Mouse (Mus musculus) lung, postnatal 36 days (tissue): ENCODE measurements around the gene Pak1ip1.
"Not testable (repeated sequence)": the region's sequence is repeated elsewhere in the genome, so short reads cannot be mapped to it uniquely, and the experiment has no call there.

Experiments used
- DNase-seq: peaks from one replicate; pipeline ENCODE4 v3.0.0; 2022; ENCODE audit warnings: mixed read lengths

Gene Pak1ip1

DNA sequence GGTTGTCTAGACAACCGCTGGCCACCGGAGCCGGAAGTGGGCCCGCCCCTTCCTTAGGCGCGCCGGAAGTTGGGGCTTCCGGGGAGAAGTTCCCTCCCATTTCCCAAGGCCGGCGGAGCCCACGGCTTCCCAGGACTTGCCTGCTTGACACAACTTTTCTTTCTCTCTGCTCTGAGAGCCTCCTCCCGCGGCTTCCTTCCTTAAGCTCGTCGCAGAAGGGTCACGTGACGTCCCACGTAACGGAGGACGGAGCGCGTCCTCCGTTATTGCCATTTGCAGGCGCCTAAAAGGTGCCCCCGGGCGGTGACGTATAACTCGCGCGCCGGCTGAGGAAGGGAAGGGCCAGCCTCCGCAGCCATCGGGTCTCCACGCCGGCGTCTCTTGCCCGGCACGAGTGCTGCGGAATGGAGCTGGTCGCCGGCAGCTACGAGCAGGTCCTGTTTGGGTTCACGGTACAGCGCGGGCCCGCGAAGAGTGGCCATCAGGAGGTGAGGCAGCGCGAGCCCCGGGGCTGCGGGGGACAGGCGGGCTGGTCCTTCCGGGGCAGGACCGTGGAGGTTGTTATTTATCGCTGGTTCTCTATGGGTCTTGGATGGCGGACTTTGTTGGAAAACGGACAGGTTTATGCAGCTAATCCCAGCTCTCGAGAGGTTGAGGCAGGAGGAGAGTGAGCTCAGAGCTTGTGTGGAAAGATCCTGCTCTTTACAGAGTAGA lies at the start of gene Pak1ip1:
Gene Pak1ip1, plus strand, starts transcription at position 98 of the 714 bp plus-strand sequence.
- DNase-seq, result peak; percentile 95

DNA sequence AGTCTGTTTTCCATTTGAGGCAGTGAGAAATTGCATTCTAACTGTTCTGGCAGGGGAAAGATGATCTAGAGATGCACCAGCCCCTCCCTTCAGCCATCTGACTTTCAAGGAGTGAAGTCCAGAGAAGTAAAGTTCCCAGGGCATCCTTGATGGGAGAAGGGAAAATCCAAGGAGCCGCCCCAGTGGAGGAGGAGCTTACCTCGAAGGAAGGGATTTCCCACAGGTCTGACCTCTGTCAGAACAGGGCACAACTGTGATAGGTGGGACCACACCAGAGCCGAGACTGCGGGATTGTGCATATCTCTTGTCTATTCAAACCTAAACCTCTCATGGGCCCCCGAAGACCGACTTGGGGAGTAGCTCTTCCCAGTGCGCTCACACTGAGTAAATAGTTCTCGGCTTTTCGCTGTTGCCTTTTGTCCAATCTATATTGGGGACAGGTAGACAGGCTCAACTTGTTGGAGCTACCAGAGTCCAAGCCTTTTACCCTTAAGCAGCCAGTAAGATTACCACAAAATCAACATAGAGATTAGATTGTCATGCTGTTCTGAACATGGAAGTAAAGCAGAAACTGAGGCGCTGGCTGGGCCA lies 49.3 kb upstream of the Pak1ip1 start:
- no peak for DNase-seq

DNA sequence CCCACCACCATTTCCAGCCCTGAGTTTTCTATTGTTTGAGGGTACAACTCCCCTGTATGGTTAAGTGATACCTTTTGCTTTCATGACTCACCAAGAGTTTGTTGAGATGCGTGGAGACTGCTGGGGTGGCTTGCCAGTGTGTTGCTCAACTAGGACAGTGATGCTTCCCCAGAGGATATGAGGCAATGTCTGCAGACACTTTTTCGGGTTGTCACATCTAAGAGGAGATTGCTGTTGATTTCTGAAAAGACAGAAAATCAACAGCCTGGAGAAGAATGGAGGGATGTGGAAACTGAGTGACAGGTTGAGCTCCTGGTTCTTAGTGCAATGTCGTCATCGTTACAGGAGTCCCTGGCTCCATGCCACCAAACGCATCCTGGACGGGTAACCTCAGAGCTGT lies 47.6 kb upstream of the Pak1ip1 start:
- peak; percentile 52 for DNase-seq

DNA sequence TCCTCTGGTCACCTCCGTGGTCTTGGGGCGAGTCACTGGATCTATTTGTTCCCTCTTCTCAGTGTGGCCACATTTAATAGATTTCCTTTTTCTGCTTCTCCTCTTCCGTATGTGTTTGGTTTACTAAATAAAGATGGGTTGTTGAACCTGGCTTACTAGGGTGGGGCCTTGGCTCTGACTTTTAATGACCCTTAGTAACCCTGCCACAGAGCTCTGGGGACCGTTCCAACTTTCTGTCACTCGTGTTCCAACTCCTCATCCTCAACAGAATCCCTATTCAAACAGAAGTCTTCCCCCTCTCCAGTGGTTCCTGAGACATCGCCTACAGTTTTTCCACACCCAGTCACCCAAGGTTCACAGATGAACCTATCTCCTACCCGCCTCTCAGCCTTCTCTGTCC lies 45.0 kb upstream of the Pak1ip1 start:
- no peak for DNase-seq

DNA sequence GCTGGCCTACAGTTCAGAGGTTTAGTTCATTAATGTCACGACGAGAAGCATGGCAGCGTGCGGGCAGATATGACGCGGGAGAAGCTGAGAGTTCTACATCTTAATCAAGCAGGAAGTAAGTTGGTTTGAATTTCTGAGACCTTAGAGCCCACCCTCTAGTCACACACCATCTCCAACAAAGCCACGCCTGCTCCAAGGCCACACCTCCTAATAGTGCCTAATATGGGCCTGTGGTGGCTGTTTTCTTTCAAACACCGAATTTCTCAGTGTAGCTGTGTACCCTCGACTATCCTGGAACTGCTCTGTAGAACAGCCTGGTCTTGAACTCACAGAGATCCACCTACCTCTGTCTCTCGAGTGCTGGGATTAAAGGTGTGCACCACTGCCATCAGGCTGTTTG lies 33.2 kb upstream of the Pak1ip1 start:
- peak; percentile 42 for DNase-seq

DNA sequence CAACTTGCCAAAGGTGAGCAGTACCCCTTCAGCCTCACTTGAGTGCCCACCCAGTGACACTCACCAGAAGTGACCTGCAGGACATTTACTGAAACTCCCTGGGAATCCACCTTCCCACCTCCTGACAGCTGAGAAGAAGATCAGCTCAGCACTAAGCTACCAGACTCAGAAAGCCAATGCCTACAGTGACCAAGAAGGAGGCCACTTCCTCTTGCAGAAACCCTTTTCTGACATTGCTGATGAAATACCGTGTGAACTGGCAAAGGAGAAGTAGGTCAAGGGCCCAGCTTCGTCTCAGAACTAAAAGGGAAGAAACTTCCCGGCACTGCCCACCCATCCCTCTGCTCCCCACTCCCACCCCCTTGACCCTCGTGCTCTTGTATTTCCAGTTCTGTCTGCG lies 32.3 kb upstream of the Pak1ip1 start:
- DNase-seq, result peak; percentile 59

DNA sequence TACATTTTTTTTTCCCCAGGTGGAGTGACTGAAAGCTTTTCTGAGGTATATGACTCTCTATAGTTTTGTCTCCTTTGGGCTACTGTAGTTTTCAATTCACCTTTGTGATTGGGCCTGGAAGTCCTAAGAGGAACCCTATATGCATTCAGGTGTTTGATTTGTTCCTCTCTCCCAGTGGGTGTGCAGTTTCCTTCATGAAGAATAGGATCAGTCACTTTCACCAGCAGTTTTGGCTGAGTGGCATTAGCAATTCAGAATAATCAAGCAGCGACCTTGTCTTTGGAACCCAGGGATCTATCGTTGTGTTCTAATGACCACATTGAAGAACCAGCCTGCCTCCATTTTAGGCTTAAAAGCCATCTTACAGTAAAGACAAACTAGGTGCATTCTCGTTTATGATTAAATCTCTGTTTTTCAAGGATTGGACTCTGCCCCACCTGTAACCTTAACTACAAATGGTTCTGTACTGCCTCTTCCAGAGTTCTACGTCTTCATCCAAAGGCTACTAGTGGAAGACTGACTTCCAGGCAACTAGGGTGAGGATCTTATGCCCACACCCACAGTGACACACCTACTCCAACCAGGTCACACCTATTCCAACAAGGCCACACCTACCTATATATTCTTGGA lies 30.9 kb upstream of the Pak1ip1 start:
- no peak for DNase-seq

DNA sequence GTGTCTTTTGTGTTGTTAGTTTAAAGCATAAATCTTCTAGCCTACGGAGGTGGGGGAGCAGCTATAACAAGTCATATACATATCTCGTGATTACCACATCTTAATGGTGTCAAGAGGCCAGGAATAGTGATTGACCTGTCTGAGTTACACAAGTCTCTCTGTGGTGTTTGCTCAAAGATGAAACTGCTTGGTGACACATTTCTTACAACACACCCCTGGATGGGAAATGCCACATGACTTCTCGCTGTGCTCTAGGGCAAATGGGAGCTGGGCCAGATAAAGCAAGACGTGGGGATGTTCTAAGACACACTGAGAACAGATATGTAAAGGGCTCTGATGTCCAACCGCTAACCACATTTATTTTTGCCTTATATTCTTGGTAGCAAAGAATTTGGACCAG lies 29.6 kb upstream of the Pak1ip1 start:
- DNase-seq, result peak; percentile 65

DNA sequence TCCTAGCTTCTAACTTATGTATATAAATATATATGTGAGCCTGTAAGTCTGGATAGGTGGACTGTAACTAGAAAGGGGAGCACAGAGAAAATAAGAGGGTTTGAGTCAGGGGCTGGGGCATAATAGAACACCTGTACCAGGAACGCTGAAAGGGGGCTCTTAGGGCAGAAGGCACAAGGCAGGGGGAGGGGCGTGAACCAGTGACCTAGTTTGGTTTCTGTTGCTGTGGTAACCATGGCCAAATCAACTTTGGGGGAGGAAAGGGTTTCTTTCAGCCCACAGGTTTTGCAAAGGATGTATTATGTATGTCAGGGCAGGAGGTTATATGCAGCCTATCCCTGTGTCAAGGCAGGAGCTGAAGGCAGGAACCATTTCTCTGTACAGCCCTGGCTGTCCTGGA lies 29.0 kb upstream of the Pak1ip1 start:
- no peak for DNase-seq

DNA sequence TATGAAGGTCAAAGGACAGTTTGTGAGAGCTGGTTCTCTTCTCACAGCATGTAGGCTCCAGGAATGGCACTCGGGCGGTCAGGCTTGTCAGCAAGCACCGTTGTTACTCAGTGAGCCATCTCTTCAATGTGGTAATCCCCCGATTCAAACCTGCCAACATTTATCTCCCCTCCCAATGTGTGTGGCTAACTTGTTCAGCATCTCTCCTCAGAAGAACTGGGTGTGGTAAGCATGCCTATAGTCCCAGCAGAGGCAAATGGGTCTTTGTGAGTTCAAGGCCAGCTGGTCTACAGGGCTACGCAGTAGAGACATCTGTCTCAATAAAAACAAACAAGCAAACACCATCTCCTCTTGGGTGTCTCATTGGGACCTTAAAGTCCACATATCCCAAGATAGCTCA lies 27.8 kb upstream of the Pak1ip1 start:
- DNase-seq, result no peak

DNA sequence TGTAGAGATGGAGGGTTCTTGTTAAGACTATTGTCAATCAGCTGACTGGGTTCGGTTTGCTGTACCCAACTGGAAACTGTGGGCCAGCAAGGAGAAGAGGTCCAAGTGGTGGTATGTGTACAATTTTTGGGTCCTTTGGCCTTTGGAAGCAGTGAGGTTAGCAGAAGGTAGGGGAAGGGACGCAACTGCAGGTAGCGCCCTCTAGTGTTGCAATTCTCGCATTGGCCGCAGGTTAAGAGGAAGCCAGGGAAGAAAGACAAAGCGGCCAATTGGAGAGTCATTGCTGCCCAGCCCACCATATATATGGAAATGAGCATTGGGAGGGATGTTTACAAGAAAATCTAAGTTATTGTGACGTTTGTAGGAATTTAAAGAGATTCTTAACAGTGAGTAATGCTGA lies 23.2 kb upstream of the Pak1ip1 start:
- DNase-seq, result peak; percentile 84

DNA sequence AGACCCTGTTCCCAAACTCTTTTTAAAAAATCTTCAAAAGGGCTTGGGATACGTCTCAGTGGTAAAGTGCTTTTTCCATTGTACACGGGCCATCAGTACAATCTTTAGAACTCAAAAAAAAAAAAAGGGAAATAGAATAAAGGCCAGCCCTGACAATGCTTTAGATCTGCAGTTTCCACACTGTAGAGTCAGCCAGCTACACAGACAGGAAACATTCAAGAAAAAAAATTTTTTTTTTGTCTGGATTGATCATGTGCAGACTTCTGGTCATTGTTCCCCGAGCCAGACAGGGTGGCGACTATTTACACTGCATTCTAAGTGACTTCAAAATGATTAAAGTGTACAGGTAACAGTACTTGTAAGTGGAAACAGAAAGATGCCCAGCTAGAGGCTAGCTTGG lies 22.2 kb upstream of the Pak1ip1 start:
- DNase-seq, result peak; percentile 55

DNA sequence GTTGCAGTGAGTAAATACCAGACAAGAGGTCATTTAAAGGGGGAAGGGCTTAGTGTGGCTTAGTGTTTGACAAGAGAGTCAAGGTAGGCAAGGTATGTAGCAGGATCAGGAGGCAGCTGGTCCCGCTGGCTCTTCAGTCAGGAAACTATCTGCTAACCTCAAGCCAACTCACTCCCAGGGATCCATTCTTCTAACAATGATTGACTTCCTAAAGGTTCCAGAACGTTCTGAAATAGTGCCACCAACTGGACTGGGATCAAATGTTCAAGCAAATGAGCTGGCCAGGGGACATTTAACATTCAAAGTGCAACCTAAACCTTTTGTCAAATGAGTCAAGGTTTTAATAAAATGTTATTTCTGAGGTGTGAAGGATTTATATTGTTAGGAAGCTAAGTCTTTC lies 21.5 kb upstream of the Pak1ip1 start:
- peak; percentile 71 for DNase-seq

DNA sequence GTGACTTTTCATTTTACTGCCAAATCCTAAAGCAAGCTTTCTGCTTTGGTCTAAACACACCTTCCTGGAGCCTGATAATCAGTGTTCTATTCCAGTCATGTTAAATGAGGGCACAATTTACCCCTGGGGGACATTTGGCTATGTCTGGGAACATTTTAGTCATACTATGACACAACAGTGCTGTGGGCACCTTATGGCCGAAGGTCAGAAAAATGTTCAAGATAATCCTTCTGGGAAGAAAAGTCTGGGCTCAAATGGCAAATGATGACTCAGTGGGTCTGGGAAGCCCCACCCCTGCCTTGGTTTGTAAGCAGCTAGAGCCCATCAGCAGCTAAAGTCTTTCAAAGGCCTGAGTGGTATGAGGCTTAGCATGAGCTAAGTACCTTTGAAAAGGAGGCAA lies 18.1 kb upstream of the Pak1ip1 start:
- no peak for DNase-seq

DNA sequence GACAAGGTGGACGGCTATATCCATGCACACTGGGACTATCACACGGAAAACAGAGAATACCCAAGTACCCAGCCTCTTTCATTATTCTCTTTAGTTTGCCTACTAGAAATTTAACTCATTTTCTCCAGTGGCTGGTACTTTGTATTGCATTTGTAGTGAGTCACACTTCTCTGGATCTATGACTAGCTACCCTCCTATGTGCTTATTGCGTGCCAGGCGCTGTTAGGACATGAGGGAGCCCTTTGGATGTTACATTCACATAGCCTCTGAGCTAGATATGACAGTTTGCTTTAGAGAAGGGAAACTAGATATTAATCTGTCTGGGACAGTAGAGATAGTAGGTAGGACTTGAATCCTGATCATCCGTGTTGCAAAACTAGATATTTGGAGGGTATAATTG lies 14.7 kb upstream of the Pak1ip1 start:
- DNase-seq, result no peak

DNA sequence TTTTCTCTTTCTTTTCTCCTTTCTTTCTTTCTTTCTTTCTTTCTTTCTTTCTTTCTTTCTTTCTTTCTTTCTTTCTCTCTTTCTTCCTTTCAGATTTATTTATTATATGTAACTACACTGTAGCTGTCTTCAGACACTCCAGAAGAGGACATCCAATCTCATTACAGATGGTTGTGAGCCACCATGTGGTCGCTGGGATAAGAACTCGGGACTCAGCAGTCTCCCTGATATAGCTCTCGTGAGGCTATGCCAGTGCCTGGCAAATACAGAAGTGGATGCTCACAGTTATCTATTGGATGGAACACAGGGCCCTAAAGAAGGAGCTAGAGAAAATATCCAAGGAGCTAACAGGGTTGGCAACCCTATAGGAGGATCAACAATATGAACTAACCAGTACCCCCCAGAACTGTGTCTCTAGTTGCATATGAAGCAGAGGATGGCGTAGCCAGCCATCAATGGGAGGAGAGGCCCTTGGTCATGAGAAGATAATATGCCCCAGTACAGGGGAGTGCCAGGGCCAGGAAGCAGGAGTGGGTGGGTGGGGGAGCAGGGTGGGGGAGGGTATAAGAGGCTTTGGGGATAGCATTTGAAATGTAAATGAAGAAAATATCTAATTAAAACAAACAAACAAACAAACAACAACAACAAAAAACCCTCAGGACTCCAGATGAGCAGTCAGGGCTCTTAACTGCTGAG lies 13.1 kb upstream of the Pak1ip1 start:
- DNase-seq, result not testable (repeated sequence)

DNA sequence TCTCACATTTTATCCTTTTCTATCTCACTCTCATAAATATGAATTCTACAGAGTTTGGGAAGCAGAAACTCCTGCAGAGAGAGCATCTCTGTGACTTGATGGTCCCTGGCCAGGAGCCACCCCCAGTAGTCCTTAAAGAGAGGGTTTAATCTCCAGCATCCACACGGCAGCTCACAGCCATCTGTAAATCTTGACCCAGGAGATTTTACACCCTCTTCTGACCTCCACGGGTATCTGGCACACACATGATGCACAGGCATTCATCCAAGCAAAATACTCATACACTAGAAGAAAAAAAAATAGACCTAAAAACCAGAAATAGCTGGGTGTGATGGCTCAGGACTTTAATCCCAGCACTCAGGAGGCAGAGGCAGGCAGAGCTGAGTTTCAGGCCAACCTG lies 12.4 kb upstream of the Pak1ip1 start:
- DNase-seq, result no peak

DNA sequence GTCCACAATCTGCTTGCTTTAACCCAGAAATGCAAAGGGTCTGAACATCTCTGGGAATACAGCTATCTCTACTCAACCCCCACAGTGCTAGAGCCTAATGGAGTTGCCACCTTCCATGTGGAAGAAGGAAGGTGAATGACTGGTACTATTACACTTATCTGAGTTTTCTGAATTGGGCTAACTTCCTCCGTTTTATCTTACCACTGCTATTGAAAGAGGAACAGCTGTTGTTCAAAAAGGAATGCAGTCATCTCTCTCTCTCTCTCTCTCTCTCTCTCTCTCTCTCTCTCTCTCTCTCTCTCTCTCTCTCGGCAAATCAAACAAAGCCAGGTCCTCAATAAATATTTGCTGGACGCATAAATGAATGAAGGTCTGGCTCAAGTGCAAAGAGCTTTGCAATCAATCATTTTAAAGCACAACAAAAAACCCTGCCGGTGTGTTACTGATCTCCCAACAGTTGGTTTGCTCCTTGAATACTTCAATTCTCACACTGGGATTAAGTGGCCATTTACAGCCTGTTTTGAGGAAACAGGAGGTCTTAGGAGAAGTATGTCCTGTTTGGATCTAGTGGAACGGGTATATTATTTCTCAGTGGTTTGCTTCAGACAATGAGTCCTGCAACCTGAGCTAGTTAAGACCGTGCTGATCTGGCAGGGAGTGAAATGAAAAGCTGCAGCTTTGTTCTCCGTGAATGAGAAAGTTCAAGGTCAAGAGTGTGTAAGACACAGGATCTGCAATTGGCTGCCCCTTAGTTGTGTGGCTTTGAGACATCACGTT lies 6.1 kb upstream of the Pak1ip1 start:
- no peak for DNase-seq

DNA sequence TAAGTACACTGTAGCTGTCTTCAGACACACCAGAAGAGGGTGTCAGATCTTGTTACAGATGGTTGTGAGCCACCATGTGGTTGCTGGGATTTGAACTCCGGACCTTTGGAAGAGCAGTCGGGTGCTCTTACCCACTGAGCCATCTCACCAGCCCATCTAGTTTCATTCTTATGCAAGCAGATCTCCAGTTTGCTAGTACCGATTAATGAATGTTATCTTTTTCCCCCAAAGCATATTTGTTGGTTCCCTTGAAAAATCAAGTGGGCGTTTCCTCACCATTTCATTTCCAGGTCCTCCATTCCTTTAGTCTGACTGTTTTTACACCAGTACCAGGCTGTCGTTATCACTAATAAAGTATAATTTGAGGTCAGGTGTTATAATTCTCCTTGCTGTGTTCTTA lies 2.3 kb upstream of the Pak1ip1 start:
- DNase-seq, result not testable (repeated sequence)

DNA sequence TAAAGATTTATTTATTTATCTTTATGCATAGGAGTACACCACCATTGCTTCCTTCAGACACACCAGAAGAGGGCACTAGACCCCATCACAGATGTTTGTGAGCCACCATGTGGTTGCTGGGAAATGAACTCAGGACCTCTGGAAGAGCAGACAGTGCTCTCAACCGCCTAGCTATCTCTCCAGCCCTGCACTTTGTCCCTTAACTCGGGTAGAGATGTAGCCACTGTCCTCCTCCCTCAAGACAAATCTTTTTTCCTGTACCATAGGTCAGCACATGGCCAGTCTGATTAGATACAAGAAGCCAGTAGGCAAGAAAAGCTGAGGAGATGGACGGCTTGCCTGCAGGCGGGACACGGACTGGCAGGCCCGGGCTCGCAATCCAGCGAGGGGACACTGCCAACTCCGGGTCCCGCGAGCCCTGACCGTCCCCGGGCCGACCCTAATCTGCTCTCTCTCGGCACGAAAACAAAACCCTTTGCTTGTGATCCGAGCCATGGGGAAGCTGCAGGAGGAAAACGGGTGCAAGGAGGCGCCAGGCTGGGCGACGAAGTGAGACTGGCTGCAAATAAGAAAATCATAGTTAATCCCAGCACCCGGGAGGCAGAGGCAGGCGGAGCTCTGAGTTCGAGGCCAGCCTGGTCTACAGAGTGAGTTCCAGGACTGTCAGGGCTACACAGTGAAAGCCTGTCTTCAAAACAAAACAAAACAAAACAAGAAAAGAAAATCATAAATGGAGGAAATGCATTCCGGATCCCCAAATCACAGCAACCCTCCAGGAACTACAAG lies 490 bp upstream of the Pak1ip1 start:
- DNase-seq, result peak; percentile 39

DNA sequence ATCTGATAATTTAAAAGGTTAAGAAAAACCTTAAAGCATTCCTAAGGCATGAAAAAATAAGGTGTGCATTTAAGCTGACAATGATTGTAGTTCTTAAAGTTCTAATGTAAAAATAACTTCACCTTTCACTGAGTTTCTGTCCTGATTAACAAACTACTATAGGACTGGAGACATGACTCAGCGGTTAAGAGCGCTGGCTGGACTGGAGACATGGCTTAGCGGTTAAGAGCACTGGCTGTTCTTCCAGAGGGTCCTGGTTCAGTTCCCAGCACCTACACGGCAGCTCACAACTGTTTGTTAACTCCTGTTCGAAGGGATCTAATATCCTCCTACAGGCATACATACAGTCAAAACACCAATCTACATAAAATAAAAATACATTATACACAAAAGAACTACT lies 1.2 kb downstream of the Pak1ip1 start:
- DNase-seq, result no peak

DNA sequence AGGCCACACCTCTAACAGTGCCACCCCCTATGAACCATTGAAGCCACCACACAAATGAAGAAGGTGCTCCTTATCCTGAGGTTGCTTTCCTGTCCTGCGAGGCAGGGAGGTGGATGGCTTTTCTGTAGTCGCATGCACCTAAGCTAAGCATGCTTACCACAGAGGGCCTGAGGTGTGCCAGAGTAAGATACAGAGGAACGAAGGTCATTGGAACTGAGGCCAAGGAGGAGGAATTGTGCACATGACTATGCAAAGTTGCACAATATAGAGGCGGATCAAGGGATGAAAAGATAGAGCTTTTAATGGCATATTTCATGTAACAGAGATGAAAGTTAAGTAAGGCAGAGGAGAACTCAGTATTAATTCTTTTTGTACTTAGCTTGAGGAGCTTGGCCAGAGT lies 5.4 kb downstream of the Pak1ip1 start:
- DNase-seq, result no peak
